Mouse (Mus musculus) MEL (cell line): ENCODE data around the gene Nme7. TPM values are rescaled to one million over a fixed set of nuclear protein-coding genes. Genes with fewer than 3 reads are reported as not detected.

Experiments
- DNase-seq: peaks from one replicate; pipeline ENCODE4 v3.0.0; 2011; ENCODE audit warnings: low read depth, low spot score
- H3K27ac ChIP-seq: 2 replicates; pipeline ENCODE4 v1.5.1; 2012; ENCODE audit warnings: low read depth, mild to moderate bottlenecking, control low read depth, low read length, moderate library complexity; ENCODE audit not compliant: control insufficient read depth
- H3K27me3 ChIP-seq, 2 experiments: fragments of 150-350 bp in 1 of 2; sonication (generic) in 1 of 2; 2 replicates each; pipeline ENCODE4 v1.6.1; 2012; ENCODE audit warnings: low read length in 2 of 2, mild to moderate bottlenecking in 2 of 2, improper control_type of control experiment in 1 of 2, moderate library complexity in 1 of 2; ENCODE audit not compliant: insufficient read depth in 2 of 2, control insufficient read depth in 1 of 2
- H3K36me3 ChIP-seq, 2 experiments: 2 replicates each; pipeline ENCODE4 v1.6.1; 2012 to 2014; ENCODE audit warnings: low read length in 2 of 2, improper control_type of control experiment in 1 of 2, inconsistent platforms in 1 of 2, mild to moderate bottlenecking in 1 of 2; ENCODE audit not compliant: insufficient read depth in 2 of 2, control insufficient read depth in 1 of 2
- H3K4me1 ChIP-seq, 2 experiments: fragments of 150-350 bp in 1 of 2; sonication (generic) in 1 of 2; 2 replicates each; pipeline ENCODE4 v1.6.1; 2012; ENCODE audit warnings: low read length in 2 of 2, improper control_type of control experiment in 1 of 2, mild to moderate bottlenecking in 1 of 2; ENCODE audit not compliant: insufficient read depth in 2 of 2, control insufficient read depth in 1 of 2
- H3K4me3 ChIP-seq, 2 experiments: fragments of 150-350 bp in 1 of 2; sonication (generic) in 1 of 2; 2 replicates each; pipeline ENCODE4 v1.5.1; 2012; ENCODE audit warnings: low read depth in 2 of 2, low read length in 2 of 2, mild to moderate bottlenecking in 2 of 2, moderate library complexity in 2 of 2, control low read depth in 1 of 2, improper control_type of control experiment in 1 of 2; ENCODE audit not compliant: control insufficient read depth in 1 of 2, insufficient read depth in 1 of 2
- H3K79me2 ChIP-seq: 2 replicates; pipeline ENCODE4 v1.6.1; 2012; ENCODE audit warnings: mild to moderate bottlenecking, low read length, moderate library complexity; ENCODE audit not compliant: control insufficient read depth, poor library complexity, insufficient read depth
- H3K9ac ChIP-seq: 2 replicates; pipeline ENCODE4 v1.6.1; 2012; ENCODE audit warnings: low read depth, mild to moderate bottlenecking, control low read depth, low read length, moderate library complexity; ENCODE audit not compliant: control insufficient read depth, poor library complexity, severe bottlenecking
- H3K9me3 ChIP-seq: fragments of 150-350 bp; sonication (generic); replicated peaks from 2 replicates; pipeline ENCODE4 v1.6.1; 2012; ENCODE audit warnings: mild to moderate bottlenecking, low read length, improper control_type of control experiment, moderate library complexity; ENCODE audit not compliant: insufficient read depth
- BHLHE40 ChIP-seq: IDR thresholded peaks from 2 replicates; pipeline ENCODE4 v1.6.1; 2012; ENCODE audit warnings: low read depth, mild to moderate bottlenecking, inconsistent platforms, low read length, improper control_type of control experiment, borderline replicate concordance
- CHD1 ChIP-seq: IDR thresholded peaks from 2 replicates; pipeline ENCODE4 v1.6.1; 2012; ENCODE audit warnings: low read depth, mild to moderate bottlenecking, inconsistent platforms, low read length, improper control_type of control experiment
- CHD2 ChIP-seq: IDR thresholded peaks from 2 replicates; pipeline ENCODE4 v1.6.1; 2011; ENCODE audit warnings: low read length, improper control_type of control experiment
- ETS1 ChIP-seq: IDR thresholded peaks from 2 replicates; pipeline ENCODE4 v1.6.1; 2012; ENCODE audit warnings: low read depth, mild to moderate bottlenecking, inconsistent platforms, low read length, improper control_type of control experiment, moderate library complexity
- GABPA ChIP-seq: IDR thresholded peaks from 2 replicates; pipeline ENCODE4 v1.6.1; 2012; ENCODE audit warnings: low read depth, mild to moderate bottlenecking, inconsistent platforms, low read length, improper control_type of control experiment, moderate library complexity
- HCFC1 ChIP-seq: IDR thresholded peaks from 2 replicates; pipeline ENCODE4 v1.6.1; 2012; ENCODE audit warnings: low read depth, mild to moderate bottlenecking, inconsistent platforms, low read length, improper control_type of control experiment, moderate library complexity
- MAX ChIP-seq: IDR thresholded peaks from 2 replicates; pipeline ENCODE4 v1.6.1; 2011; ENCODE audit warnings: low read length, improper control_type of control experiment
- MAZ ChIP-seq: IDR thresholded peaks from 2 replicates; pipeline ENCODE4 v1.6.1; 2012; ENCODE audit warnings: low read depth, mild to moderate bottlenecking, inconsistent platforms, low read length, improper control_type of control experiment
- MXI1 ChIP-seq: IDR thresholded peaks from 2 replicates; pipeline ENCODE4 v1.6.1; 2011; ENCODE audit warnings: mild to moderate bottlenecking, low read depth, low read length, improper control_type of control experiment
- MYC ChIP-seq: IDR thresholded peaks from 2 replicates; pipeline ENCODE4 v1.6.1; 2011; ENCODE audit warnings: low read depth, mild to moderate bottlenecking, low read length, improper control_type of control experiment, moderate library complexity
- RAD21 ChIP-seq: IDR thresholded peaks from 2 replicates; pipeline ENCODE4 v1.6.1; 2011; ENCODE audit warnings: mild to moderate bottlenecking, low read depth, low read length, improper control_type of control experiment
- SIN3A ChIP-seq: IDR thresholded peaks from 2 replicates; pipeline ENCODE4 v1.6.1; 2012; ENCODE audit warnings: low read length, improper control_type of control experiment, inconsistent platforms
- SMC3 ChIP-seq: IDR thresholded peaks from 2 replicates; pipeline ENCODE4 v1.6.1; 2011; ENCODE audit warnings: low read depth, low read length, improper control_type of control experiment
- TAL1 ChIP-seq: IDR thresholded peaks from 2 replicates; pipeline ENCODE4 v1.6.1; 2012; ENCODE audit warnings: mild to moderate bottlenecking, inconsistent platforms, low read length, moderate library complexity, mixed read lengths
- TBP ChIP-seq: IDR thresholded peaks from 2 replicates; pipeline ENCODE4 v1.8.0; 2011; ENCODE audit warnings: low read depth, low read length, improper control_type of control experiment
- USF2 ChIP-seq, 2 experiments: IDR thresholded peaks; 2 replicates each; pipeline ENCODE4 v1.6.1; 2011 to 2012; ENCODE audit warnings: improper control_type of control experiment in 2 of 2, low read length in 2 of 2, borderline replicate concordance in 1 of 2, inconsistent platforms in 1 of 2, low read depth in 1 of 2, mild to moderate bottlenecking in 1 of 2; ENCODE audit not compliant: insufficient read depth in 1 of 2
- ZC3H11A ChIP-seq: IDR thresholded peaks from 2 replicates; pipeline ENCODE4 v1.6.1; 2012; ENCODE audit warnings: low read depth, mild to moderate bottlenecking, inconsistent platforms, low read length, improper control_type of control experiment
- ZKSCAN1 ChIP-seq: IDR thresholded peaks from 2 replicates; pipeline ENCODE4 v1.6.1; 2012; ENCODE audit warnings: low read depth, mild to moderate bottlenecking, inconsistent platforms, low read length, improper control_type of control experiment, moderate library complexity
- polyA plus RNA-seq, 2 experiments: library from polyadenylated mRNA; stranded (reverse) in 1 of 2; unstranded in 1 of 2; fragments of >175 nt in 1 of 2; fragments of >200 nt in 1 of 2; gene quantifications; 2 replicates each; pipeline versions ENCODE4 v1.2.1 to v1.2.4; 2012; ENCODE audit warnings: low replicate concordance in 2 of 2, low read depth in 1 of 2; ENCODE audit not compliant: insufficient read length in 2 of 2, insufficient read depth in 1 of 2, missing spikeins in 1 of 2
- total RNA-seq: library from RNA; depleted of rRNA; stranded (reverse); fragments of 300-350 nt; gene quantifications from 2 replicates; pipeline ENCODE4 v1.2.3, GENCODE M21; 2012

Nme7 gene
- total and polyA plus RNA-seq, 3 experiments = 23.2 to 27.6 TPM; not detected in 1

DNA sequence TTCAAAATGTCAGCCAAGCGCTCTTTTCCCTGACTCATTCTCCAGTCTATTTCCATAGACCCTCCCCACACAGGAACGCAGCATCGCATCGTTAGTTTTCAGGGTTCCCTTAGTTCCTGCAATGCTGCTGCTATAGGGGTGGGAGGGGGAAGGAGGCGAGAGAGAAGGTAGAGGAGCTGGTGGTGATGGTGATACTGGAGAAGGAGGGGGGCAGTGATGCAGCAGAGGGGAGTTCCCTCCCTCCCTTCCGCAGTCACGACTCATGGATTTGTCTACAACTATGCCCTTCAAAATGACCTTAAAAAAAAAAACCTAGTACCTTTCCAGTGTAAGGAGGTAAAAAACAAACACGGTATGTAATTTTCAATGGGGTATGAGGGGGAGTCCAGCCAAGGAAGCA is 152.8 kb downstream of the Nme7 start:
- Histone ChIP-seq H3K27me3 (no peaks in the 10 kb centered on the region), H3K9ac (no peak overlapping the region), H3K4me3 (no peak overlapping the region), H3K27ac (no peak overlapping the region), H3K36me3 (no peaks in the 10 kb centered on the region), H3K4me1 (no peaks in the 10 kb centered on the region)
- TF ChIP-seq ZKSCAN1 = no peak
- no peak for TF ChIP-seq RAD21
- no peak for TF ChIP-seq GABPA
- TF ChIP-seq, all 39 proteins: peak for 0
- H3K9me3 ChIP-seq = no peaks in the 10 kb centered on the region
- no peak for DNase-seq
- H3K79me2 ChIP-seq = no peaks in the 10 kb centered on the region

DNA sequence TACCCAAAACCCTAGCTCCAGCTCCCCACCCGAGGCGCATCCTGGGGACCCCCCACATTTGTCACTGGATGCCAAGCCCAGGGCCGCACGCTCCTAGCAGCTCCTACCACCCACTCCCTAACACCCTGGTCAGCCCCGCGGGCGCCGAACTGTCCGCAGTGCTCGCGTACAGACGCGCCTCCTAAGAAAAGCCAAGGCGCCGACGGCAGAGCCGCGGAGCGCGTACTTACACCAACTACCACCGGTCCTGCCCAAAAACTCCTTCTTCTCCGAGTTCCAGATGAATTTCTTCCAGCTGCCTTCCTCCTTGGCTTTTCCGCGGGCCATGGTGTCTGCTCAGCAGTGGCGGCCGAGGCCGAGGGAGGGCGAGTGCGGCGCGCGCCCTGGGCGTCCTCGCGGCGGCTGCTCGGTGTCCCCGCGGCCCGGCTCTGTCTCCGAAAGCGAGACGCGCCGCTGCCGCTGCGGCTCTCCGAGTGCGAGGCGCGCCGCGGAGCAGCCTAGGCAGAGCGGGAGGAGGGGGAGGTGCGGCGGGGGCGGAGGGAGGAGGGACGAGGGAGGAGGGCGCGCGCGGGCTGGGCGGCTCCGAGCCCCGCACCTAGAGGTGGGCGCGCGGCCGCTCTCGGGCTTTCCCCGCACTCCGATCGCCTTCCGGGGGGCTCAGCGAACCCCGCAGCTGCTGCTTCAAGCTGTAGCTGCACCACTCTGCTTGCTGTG is 153.8 kb downstream of the Nme7 start:
- H3K9me3 ChIP-seq = no peaks in the 10 kb centered on the region
- H3K79me2 ChIP-seq = no peaks in the 10 kb centered on the region
- TF ChIP-seq TAL1 = no peak
- no peak for DNase-seq
- no peak overlapping the region for H3K4me3 ChIP-seq
- no peaks in the 10 kb centered on the region for H3K36me3 ChIP-seq
- no peak overlapping the region for H3K27ac ChIP-seq
- no peaks in the 10 kb centered on the region for H3K27me3 ChIP-seq
- no peaks in the 10 kb centered on the region for H3K4me1 ChIP-seq
- no peak overlapping the region for H3K9ac ChIP-seq

GRCm38 (mm10) chr1:164458245-164458613 is 154.3 kb downstream of the Nme7 start, which contains the start of gene Atp1b1:
Atp1b1 (minus strand) TSS chr1:164458355.
- Histone ChIP-seq H3K9ac (no peak within 1 kb of the TSS), H3K9me3 (no peaks in the 10 kb centered on the region), H3K79me2 (no peaks in the 10 kb centered on the region), H3K4me1 (no peaks in the 10 kb centered on the region), H3K27me3 (no peaks in the 10 kb centered on the region), H3K36me3 (no peaks in the 10 kb centered on the region), H3K27ac (no peak within 1 kb of the TSS), H3K4me3 (no peak within 1 kb of the TSS)
- DNase-seq = no peak
- TF ChIP-seq CHD2 (no peak), MYC (no peak), MXI1 (no peak), SMC3 (no peak), ETS1 (no peak), TBP (no peak), MAX (no peak), GABPA (no peak), CHD1 (no peak), SIN3A (no peak), MAZ (no peak), USF2 (IDR thresholded peaks at IDR 0.05; ENCODE audit: borderline replicate concordance in 1 of 2, insufficient read depth in 1 of 2, low read depth in 1 of 2, low read length in 2 of 2) (no peak), HCFC1 (no peak), ZC3H11A (no peak), BHLHE40 (no peak)
